Comparison of ENCODE assay signal across 8 mouse cellular contexts in genomic region chr6:99523109-99523632, GRCm38 (mm10). TPM values are rescaled to one million over a fixed set of nuclear protein-coding genes. Genes with fewer than 3 reads are reported as not detected.
A peak's percentile ranks its signal among the peaks of the same experiment; 100 is the strongest.
DNase-seq lines count a peak whose midpoint lies in the region; ATAC-seq and TF ChIP-seq lines count a peak whose summit lies in the region.

No protein-coding gene starts in this region.

- WGBS in lung, postnatal 0 days = under 1% methylated on average over 21 of the region's 22 CpGs

- peaks cover 7% of the 10 kb centered on the region for H3K9me3 ChIP-seq in G1E (replicated peaks)
- H3K9me3 ChIP-seq in lung, postnatal 0 days (ENCODE audit: low read length) = 0 out of 2 replicates have a peak, but pooled peaks cover 5% of the 10 kb centered on the region

- peaks cover 22% of the 10 kb centered on the region for H3K4me1 ChIP-seq in G1E (ENCODE audit: insufficient read depth, low read depth, low read length)
- H3K4me1 ChIP-seq in lung, postnatal 0 days (ENCODE audit: insufficient read depth, low read depth, low read length) = no peaks in the 10 kb centered on the region

- H3K36me3 ChIP-seq in G1E (replicated peaks) = peaks cover 5% of the 10 kb centered on the region
- H3K36me3 ChIP-seq in lung, postnatal 0 days (ENCODE audit: insufficient read depth, low read length) = no peaks in the 10 kb centered on the region

- peak; percentile 66 for DNase-seq in G1E (ENCODE audit: low spot score)
- DNase-seq in cerebellum, adult 11-12 months = peak; percentile 73
- DNase-seq in forelimb bud, embryonic 11.5 days (ENCODE audit: low read depth, low spot score) = peak; percentile 82
- peak; percentile 83 for DNase-seq in heart, postnatal 4 days
- DNase-seq in layer of hippocampus, adult 8-10 months (ENCODE audit: low spot score in 2 of 2) = peak; percentile 67 to 72
- DNase-seq in lung, postnatal 0 days (ENCODE audit: low spot score) = peak; percentile 91
- peak; percentile 63 for DNase-seq in ovary, postnatal 10 days (ENCODE audit: low spot score)
- peak; percentile 73 for DNase-seq in thymus, postnatal 14 days

- peak overlapping the region; percentile 89 for H3K4me3 ChIP-seq in G1E (ENCODE audit: low read depth, low read length)
- H3K4me3 ChIP-seq in lung, postnatal 0 days (ENCODE audit: low read depth, low read length) = peak overlapping the region; percentile 86

- ATAC-seq in G1E (ENCODE audit: extremely low read depth, insufficient number of reproducible peaks, low FRiP score, poor library complexity, severe bottlenecking) = peak; percentile 65
- ATAC-seq in lung, postnatal 0 days = peak; percentile 52

- no peak for TF ChIP-seq CTCF in G1E (IDR thresholded peaks at IDR 0.05; ENCODE audit: low read depth, low read length)
- TF ChIP-seq CTCF in lung, postnatal 0 days (IDR thresholded peaks at IDR 0.05) = no peak

- peak; percentile 38 for TF ChIP-seq EP300 in lung, postnatal 0 days (IDR thresholded peaks at IDR 0.05)

- H3K4me2 ChIP-seq in lung, postnatal 0 days (replicated peaks; ENCODE audit: low read depth, low read length) = peak overlapping the region; percentile 87

- H3K27ac ChIP-seq in lung, postnatal 0 days (ENCODE audit: low read length) = peak overlapping the region; percentile 100

- no peaks in the 10 kb centered on the region for H3K27me3 ChIP-seq in G1E (ENCODE audit: insufficient read depth, low read length)
- no peaks in the 10 kb centered on the region for H3K27me3 ChIP-seq in lung, postnatal 0 days (replicated peaks; ENCODE audit: insufficient read depth, low read length)

- peak overlapping the region; percentile 99 for H3K9ac ChIP-seq in lung, postnatal 0 days (replicated peaks; ENCODE audit: low read depth)

RNA-seq across cellular contexts. Expression of gene Foxp1, which starts 0.7 kb away (rescaled TPM):
- total RNA-seq in G1E (2014; fragmentation: Nextera tagmentation) (79.8 and 86.0 TPM in 2 replicates), G1E (2017) (51.9 and 57.4 TPM in 2 replicates)
- polyA plus RNA-seq in G1E (2012) = 87.5 and 88.1 TPM in 2 replicates
- 10 to 100 TPM; 66.1 to 67.0 TPM for total RNA-seq in heart, postnatal 4 days (2021)
- total RNA-seq in layer of hippocampus, adult 8-10 months (2022) = 100 to 1,000 TPM in 1 of 4 experiments, 10 to 100 TPM in 3; 90.9 to 101 (median 95.2) TPM
- polyA plus RNA-seq in lung, postnatal 0 days (2015; fragmentation: Nextera tagmentation; extraction: Ambion mirVana) = 113 and 121 TPM in 2 replicates

Comparison
In these comparisons a context has a peak if more than half of its experiments do, and no peak if none do; other contexts are left out.
1. Peak in every context shown above with its lines: DNase-seq, ATAC-seq, H3K4me3 ChIP-seq and H3K27ac ChIP-seq.